Mouse (Mus musculus) kidney, postnatal 36 days (tissue): ENCODE data around the gene Ccnl2.

ENCODE experiments used
- DNase-seq, 2 experiments: peaks; one replicate each; pipeline ENCODE4 v3.0.0; 2021 to 2022; ENCODE audit warnings: mixed read lengths in 2 of 2

Gene Ccnl2

DNA sequence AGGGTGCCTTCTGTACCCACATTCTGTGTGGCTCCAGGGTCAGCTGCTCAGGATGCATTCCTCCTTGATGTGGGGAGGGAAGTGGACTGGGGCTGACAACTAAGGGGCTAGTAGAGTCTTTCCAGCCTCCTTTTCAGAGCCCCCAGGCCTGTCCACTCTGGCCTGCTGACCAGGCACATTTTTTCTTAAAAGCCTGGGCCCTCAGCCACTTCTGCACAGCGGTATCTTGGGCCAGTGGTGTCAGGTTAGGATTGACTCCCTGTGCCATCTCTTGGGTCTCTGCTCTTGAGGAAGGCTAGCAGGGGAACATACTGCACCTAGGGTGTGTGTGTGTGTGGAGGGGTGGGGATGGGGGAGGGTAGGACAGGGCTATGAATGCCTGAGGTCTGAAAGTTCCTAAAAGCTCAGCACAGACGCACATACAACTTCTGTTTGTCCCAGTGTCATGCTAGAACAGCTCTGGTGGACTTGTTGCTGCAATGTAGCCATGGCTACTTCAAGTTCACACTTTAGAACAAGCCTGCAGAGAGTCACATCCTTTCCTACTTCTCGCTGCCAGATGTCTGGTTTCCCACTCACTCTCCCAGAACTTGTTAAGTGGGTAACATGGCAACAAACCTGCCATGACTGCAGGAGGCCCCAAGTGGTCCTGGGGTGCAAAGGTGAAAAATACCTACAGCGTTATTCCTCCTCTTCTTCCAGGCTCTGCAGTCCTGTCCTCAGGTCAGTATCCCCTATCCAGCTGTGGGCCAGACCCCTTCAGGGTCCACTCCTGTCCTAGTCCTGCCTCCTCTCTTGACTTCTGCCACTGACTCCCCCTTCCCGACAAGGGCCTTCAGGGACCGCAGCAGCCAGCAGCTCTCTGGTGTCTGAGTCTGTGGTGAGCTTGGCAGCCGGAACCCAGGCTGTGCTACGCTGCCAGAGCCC, 28.1 kb downstream of the Ccnl2 start:
- peak in 1 of 2 experiments; percentile 28 for DNase-seq

DNA sequence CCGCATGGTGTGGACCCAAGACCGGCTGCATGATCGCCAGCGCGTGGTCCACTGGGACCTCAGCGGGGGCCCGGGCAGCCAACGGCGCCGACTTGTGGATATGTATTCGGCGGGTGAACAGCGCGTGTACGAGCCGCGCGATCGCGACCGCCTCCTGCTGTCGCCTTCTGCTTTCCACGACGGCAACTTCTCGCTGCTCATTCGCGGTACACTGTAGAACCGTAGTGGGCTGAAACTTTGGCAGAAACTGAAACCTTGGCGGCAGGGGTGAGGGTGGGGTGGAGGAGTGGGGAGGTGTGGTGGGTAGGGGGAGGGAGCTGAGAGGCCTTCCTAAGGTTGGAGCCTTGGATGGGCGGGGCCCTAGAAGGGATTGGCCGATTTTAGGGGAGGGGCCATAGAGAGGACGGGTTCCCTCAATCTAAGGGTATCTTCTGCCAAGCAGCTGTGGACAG, 28.7 kb downstream of the Ccnl2 start:
- DNase-seq: peak; percentile 81 to 84

GRCm38 (mm10) chr4:155841651-155842270, 29.5 kb downstream of the Ccnl2 start:
- DNase-seq: no peak

DNA sequence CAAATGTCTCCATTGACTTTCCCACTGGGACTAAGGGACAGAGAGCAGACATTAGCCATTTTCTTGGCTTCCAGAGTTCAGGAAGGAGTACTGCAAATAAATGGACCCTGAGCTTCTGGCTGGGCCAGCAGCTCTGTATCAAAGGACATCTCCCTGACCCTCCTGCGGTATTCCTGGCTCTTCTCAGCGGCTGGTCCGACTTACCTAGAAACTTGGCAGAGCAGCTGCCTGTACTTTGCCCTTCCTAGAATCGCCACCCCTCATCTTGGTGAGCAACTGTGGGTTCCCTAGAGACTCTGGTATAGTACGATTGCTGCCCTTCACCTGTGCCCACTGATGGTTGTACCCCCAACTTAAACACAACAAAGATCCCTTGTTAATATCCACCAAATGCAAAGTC, 30.9 kb downstream of the Ccnl2 start:
- DNase-seq: peak; percentile 75 to 84

DNA sequence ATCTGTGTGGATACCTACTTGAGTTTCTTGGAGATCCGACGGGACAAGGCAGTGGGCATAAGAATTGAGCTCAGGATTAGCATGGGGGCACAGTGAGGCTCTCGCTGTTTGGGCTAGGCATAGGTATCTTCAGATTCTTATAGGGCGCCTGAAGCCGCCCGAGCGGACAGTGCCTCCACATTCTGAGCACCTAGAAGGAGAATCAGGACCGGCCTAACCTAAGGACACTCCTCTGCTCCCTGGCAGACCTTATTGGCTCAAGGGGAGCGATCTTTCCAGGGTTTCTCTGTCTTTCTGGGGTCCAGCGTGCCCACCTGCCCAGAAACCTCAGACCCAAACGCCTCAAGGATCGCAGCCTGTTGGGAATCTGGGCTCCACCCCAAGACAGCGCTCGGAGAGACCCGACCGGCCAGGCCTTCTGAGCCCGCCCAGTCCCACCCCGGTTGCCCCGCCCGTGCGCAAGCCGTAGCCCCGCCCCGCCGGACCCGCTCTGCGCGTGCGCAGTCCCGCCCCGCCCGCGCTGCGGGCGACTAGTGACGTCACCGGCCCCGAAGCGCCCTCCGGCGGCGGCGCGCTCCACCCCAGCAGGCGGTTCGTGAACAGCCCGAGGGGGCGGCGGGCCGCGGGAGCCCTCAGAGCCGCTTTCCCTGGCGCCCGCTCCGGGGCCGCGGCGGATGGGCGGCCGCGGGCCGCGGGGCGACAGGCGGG, 34.7 kb downstream of the Ccnl2 start, which contains the start of gene Dvl1:
Gene Dvl1 (plus strand): TSS at position 532 of the 708 bp plus-strand sequence.
- DNase-seq: peak; percentile 91 to 96

- peak; percentile 70 to 74 for DNase-seq
Observed at GRCm38 (mm10) chr4:155847591-155848352, 35.5 kb downstream of the Ccnl2 start.

GRCm38 (mm10) chr4:155848434-155849095, 36.3 kb downstream of the Ccnl2 start:
- DNase-seq: peak; percentile 76 to 90

DNA sequence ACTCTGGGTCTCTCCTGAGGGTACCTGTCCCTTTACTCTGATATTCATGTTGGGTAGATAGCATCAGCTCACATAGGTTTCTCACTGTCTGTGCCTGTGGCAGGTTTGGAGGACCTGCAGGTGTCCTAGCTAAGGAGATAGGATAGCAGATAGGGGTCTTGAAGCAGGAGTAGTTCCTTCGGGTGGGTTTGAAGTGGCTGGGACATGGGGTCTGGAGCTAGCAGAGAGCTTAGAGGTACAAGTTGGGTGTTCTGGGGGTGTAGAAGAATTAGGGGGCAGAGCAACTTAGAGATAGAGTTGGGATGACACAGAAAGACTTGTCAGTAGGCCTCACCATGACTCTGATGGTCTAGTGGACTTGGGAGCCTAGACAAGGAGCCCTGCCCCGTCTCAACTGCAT, 37.1 kb downstream of the Ccnl2 start:
- DNase-seq: no peak

GRCm38 (mm10) chr4:155849792-155850451, 37.6 kb downstream of the Ccnl2 start:
- DNase-seq: peak; percentile 69 to 76

DNA sequence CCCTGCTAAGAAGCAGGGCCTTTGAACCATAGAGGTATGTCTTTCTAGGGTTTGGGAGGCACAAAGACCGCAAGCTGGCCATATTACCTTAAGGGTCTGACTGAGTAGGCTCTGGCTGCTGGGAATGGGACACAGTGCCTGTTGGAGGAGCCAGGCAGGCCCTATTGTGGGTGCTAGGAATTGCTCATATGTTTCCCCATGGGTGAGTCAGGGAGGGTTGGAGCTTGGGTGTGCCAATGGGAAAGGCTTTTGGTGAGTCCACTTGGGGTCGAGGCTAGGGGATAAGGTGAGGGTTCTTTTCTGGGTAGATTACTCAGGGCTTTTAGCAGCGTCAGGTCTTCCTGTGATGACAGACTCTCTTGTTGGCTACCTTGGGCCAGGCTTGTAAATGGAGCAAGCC, 39.1 kb downstream of the Ccnl2 start:
- no peak for DNase-seq

- DNase-seq: peak; percentile 81
Observed at GRCm38 (mm10) chr4:155851951-155852411, 39.7 kb downstream of the Ccnl2 start.

DNA sequence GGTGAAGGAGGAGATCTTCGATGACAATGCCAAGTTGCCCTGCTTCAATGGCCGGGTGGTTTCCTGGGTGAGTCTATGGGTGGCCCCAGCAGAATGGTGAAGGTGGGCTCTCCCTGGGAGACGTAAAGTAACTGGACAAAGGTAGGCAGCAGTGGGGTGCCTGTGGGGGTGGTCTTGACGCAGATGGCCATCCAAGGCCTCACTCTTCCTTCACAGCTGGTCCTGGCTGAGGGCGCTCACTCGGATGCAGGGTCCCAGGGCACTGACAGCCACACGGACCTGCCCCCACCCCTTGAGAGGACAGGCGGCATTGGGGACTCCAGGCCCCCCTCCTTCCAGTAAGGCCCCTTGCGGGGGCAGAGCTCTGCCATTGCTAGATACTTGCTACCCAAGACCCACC, 41.1 kb downstream of the Ccnl2 start:
- DNase-seq: no peak

DNA sequence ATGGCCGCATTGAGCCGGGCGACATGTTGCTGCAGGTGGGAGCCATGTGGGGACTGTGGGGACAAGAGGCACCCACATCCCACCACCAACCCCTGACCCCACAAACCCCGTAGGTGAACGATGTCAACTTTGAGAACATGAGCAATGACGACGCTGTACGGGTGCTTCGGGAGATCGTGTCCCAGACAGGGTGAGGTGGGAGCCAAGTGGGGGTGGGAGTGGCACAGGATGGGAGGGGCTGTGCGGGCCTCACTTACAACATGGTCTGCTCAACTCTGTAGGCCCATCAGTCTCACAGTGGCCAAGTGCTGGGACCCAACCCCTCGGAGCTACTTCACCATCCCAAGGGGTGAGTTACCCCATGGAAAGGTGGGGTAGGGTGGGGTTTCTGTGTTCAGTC, 42.7 kb downstream of the Ccnl2 start:
- no peak for DNase-seq

DNA sequence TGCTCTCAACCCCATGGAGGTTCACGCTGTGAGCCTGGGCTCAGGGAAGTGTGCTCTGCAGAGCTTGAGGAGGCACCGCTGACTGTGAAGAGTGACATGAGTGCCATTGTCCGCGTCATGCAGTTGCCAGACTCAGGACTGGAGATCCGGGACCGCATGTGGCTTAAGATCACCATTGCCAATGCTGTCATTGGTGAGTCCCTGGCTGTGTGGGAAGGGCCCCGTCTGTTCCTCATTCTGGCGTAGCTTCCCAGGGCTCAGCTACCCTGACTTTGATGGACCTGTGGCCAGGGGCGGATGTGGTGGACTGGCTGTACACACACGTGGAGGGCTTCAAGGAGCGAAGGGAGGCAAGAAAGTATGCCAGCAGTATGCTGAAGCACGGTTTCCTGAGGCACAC, 43.8 kb downstream of the Ccnl2 start:
- no peak for DNase-seq

GRCm38 (mm10) chr4:155856881-155857280, 44.6 kb downstream of the Ccnl2 start:
- DNase-seq: no peak

- peak in 1 of 2 experiments; percentile 73 for DNase-seq
Observed at GRCm38 (mm10) chr4:155859318-155859717, 47.0 kb downstream of the Ccnl2 start.

DNA sequence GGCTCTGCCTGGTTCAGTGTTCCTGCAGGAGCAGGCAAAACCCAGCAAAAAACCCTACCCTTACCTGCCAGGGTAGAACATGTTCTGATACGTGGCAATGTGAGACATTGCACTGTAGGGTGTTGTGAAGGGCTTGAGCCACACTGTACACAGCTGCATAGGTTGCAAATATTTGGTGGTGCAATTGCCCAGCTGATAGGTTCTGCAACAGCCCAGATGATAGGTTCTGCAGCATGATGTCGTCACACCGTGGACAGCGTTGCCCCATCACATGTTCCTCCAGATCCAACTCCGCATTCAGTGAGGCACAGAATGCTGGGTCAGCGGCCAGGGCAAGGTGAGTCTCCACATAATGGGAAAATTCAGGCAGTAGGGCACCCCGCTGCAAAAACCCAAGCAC, 49.5 kb downstream of the Ccnl2 start:
- no peak for DNase-seq

DNA sequence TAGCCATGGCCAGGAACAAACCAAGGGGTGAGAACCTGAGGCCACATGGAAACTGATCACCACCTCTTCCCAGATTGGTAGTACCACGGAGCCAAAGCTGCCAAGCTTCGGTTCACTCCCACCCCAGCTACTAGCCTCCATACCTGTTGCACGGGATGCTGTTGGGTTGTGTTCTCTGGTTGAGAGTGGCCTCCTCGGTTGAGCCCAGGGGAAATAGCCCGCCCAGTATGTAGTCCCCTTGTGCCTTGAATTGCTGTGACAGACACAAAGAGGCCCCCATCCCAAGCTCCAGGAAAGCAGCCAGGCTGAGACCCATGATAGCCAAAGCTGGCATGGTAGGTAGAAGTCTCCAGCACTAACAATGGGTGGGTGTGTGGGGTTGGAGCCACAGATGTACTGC, 50.7 kb downstream of the Ccnl2 start, which contains the start of gene Tas1r3:
Gene Tas1r3 (minus strand): TSS at position 362 of the 400 bp plus-strand sequence.
- no peak for DNase-seq

DNA sequence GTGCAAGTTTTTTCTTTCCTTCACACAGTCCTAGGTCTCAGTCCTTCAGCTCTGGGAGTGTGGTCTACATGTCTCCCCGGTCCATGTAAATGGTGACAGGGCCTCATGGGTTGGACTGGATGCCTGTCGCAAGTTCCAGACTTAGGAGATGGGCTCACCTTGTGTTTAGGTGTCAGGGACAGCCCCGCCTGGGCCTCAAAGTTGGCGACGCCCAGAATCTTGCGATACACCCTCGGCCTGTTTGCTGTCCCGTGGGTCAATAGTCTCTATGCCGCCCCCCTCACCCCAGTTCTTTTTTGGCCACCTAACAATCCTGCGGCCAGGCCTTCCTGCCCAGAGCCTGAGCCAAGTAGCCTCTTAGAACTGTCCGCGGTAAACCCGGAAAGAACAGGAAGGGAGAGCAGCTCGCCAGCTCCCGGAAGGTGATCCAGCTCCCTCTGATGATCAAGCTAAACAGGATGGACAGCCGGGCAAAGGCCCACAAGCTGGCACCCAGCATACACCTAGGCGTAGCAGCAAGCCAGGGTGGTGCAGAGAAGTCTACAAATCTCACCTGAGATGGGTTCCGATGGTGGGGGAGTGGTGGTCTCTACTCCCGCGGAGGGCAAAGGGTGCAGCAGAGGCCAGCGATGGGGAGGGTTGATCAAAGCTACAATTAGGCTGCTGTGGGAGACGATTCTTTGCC, 56.5 kb downstream of the Ccnl2 start:
- DNase-seq: peak; percentile 58 to 61

GRCm38 (mm10) chr4:155869317-155870033, 57.2 kb downstream of the Ccnl2 start, which contains the start of the genes Cptp and Ints11:
Gene Cptp (minus strand): TSS chr4:155869440.
Gene Ints11 (plus strand): TSS chr4:155869546.
- peak; percentile 97 to 98 for DNase-seq
